ENCODE assay signal across 25 mouse cellular contexts in the genomic region with DNA sequence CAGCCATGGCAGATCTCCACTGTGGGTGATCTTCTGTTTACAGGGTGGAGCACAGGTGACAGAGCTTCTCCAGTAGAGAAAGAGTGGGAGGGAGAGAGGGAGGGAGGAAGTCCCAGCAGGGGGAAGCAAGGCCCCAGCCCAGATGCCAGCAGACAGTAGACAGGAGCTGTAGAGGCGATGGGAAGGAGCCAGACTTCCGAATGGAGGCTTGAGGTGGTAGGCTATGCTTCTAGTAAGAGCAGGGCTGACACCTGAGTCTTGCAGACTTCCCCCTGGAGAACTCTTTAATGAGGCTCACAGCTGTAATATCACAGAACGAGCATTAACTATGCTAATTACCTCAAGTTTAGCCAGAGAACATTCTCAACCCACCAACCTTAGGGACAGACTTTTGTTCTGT.
DNase-seq lines count a peak whose midpoint lies in the region; ATAC-seq lines count a peak whose summit lies in the region.
"Had no signal": no experiment of that assay in that cellular context is flagged by ENCODE, and none has a peak within 500 bp of the region (broad histone marks: within the 10 kb centered on the region; RNA-seq: fewer than 3 reads in every experiment).

No protein-coding gene starts in this region.

- no peak for DNase-seq in heart, postnatal 14 days
- DNase-seq in neural tube, embryonic 10.5 days (ENCODE audit: extremely low spot score, low spot score): no peak
- DNase-seq in midbrain, embryonic 11.5 days (ENCODE audit: low spot score, missing footprints): no peak
- no peak for DNase-seq in thymus, postnatal 25 days
- DNase-seq: adrenal gland, adult 8-10 months; cerebellum, adult 9-10 months; gastrocnemius, adult 2 months; kidney, adult 18-20 months; layer of hippocampus, adult 9-11 months; liver; lung, postnatal 36 days; midbrain, embryonic 14.5 days; thymus, adult 18-20 months; thymus, postnatal 4 days had no signal

- no peaks in the 10 kb centered on the region for H3K27me3 ChIP-seq in heart, embryonic 13.5 days (replicated peaks)
- H3K27me3 ChIP-seq in neural tube, embryonic 13.5 days: no peaks in the 10 kb centered on the region
- no peaks in the 10 kb centered on the region for H3K27me3 ChIP-seq in embryonic facial prominence, embryonic 13.5 days
- H3K27me3 ChIP-seq in midbrain, embryonic 11.5 days (ENCODE audit: control insufficient read depth, insufficient read depth, low read length): no peaks in the 10 kb centered on the region
- H3K27me3 ChIP-seq: hindbrain, embryonic 12.5 days; liver, embryonic 15.5 days; lung, embryonic 15.5 days; neural tube, embryonic 12.5 days had no signal

- ATAC-seq in heart, embryonic 13.5 days (ENCODE audit: extremely low read depth, insufficient number of reproducible peaks, low FRiP score, low TSS enrichment): no peak
- no peak for ATAC-seq in neural tube, embryonic 13.5 days (ENCODE audit: low read depth)
- ATAC-seq in embryonic facial prominence, embryonic 13.5 days (ENCODE audit: insufficient number of reproducible peaks, insufficient read depth, low FRiP score, low TSS enrichment, low read depth): no peak
- ATAC-seq in midbrain, embryonic 11.5 days (ENCODE audit: low FRiP score): no peak
- ATAC-seq: activated CD4-positive, CD25-positive, alpha-beta regulatory T cell, adult 4 months had no signal

- H3K36me3 ChIP-seq in heart, embryonic 13.5 days: no peaks in the 10 kb centered on the region
- no peaks in the 10 kb centered on the region for H3K36me3 ChIP-seq in neural tube, embryonic 13.5 days
- no peaks in the 10 kb centered on the region for H3K36me3 ChIP-seq in embryonic facial prominence, embryonic 13.5 days
- H3K36me3 ChIP-seq in midbrain, embryonic 11.5 days (ENCODE audit: control insufficient read depth, insufficient read depth, low read length): no peaks in the 10 kb centered on the region
- H3K36me3 ChIP-seq: hindbrain, embryonic 12.5 days; liver, embryonic 15.5 days; lung, embryonic 15.5 days; neural tube, embryonic 12.5 days had no signal

- H3K4me1 ChIP-seq in heart, embryonic 13.5 days: peaks cover 38% of the 10 kb centered on the region
- H3K4me1 ChIP-seq in neural tube, embryonic 13.5 days (replicated peaks): peaks cover 16% of the 10 kb centered on the region
- H3K4me1 ChIP-seq in embryonic facial prominence, embryonic 13.5 days: peaks cover 11% of the 10 kb centered on the region
- no peaks in the 10 kb centered on the region for H3K4me1 ChIP-seq in midbrain, embryonic 11.5 days (ENCODE audit: control insufficient read depth, insufficient read depth, low read length)
- H3K4me1 ChIP-seq: liver, embryonic 15.5 days; lung, embryonic 15.5 days had no signal

- intact Hi-C loops in heart, postnatal 14 days (cut with DNase I): loop anchor here (5.0 kb wide), 1 partner anchor 69 kb away; no protein-coding TSS in a partner anchor

- 41% methylated on average over 3 of the region's 3 CpGs for WGBS in heart, embryonic 13.5 days
- WGBS in neural tube, embryonic 13.5 days: 18% methylated on average over 3 of the region's 3 CpGs
- WGBS in embryonic facial prominence, embryonic 13.5 days: 25% methylated on average over 3 of the region's 3 CpGs
- 62% methylated on average over 3 of the region's 3 CpGs for WGBS in midbrain, embryonic 11.5 days

- no peak overlapping the region for H3K4me2 ChIP-seq in heart, embryonic 13.5 days
- no peak overlapping the region for H3K4me2 ChIP-seq in neural tube, embryonic 13.5 days
- H3K4me2 ChIP-seq in embryonic facial prominence, embryonic 13.5 days: no peak overlapping the region
- no peak overlapping the region for H3K4me2 ChIP-seq in midbrain, embryonic 11.5 days
- H3K4me2 ChIP-seq: hindbrain, embryonic 12.5 days; liver, embryonic 15.5 days; lung, embryonic 15.5 days; neural tube, embryonic 12.5 days had no signal

- peak overlapping the region; percentile 44; the same call in 1 of the 2 replicates for H3K9ac ChIP-seq in heart, embryonic 13.5 days
- H3K9ac ChIP-seq in neural tube, embryonic 13.5 days: no peak overlapping the region
- no peak overlapping the region for H3K9ac ChIP-seq in embryonic facial prominence, embryonic 13.5 days
- no peak overlapping the region for H3K9ac ChIP-seq in midbrain, embryonic 11.5 days (ENCODE audit: low read length)
- H3K9ac ChIP-seq: hindbrain, embryonic 12.5 days; liver, embryonic 15.5 days; lung, embryonic 15.5 days; neural tube, embryonic 12.5 days had no signal

- H3K27ac ChIP-seq in heart, embryonic 13.5 days (replicated peaks): no peak overlapping the region
- peak overlapping the region; percentile 42 for H3K27ac ChIP-seq in neural tube, embryonic 13.5 days (replicated peaks)
- H3K27ac ChIP-seq in embryonic facial prominence, embryonic 13.5 days: peak overlapping the region; percentile 28; the same call in 1 of the 2 replicates
- no peak overlapping the region for H3K27ac ChIP-seq in midbrain, embryonic 11.5 days (ENCODE audit: low read depth, low read length)
- H3K27ac ChIP-seq: gastrocnemius, adult 2 months; hindbrain, embryonic 12.5 days; kidney, postnatal 0 days; left cerebral cortex, adult 2 months; liver, embryonic 15.5 days; lung, embryonic 15.5 days; neural tube, embryonic 12.5 days had no signal

- no peak overlapping the region for H3K4me3 ChIP-seq in heart, embryonic 13.5 days
- no peak overlapping the region for H3K4me3 ChIP-seq in neural tube, embryonic 13.5 days
- no peak overlapping the region for H3K4me3 ChIP-seq in embryonic facial prominence, embryonic 13.5 days
- H3K4me3 ChIP-seq in midbrain, embryonic 11.5 days (ENCODE audit: low read depth, low read length): no peak overlapping the region
- H3K4me3 ChIP-seq: gastrocnemius, adult 2 months; hindbrain, embryonic 12.5 days; left cerebral cortex, adult 2 months; liver, embryonic 15.5 days; lung, embryonic 15.5 days; megakaryocyte, embryonic 14.5 days; neural tube, embryonic 12.5 days had no signal

- H3K9me3 ChIP-seq in heart, embryonic 13.5 days: no peaks in the 10 kb centered on the region
- no peaks in the 10 kb centered on the region for H3K9me3 ChIP-seq in neural tube, embryonic 13.5 days
- H3K9me3 ChIP-seq in embryonic facial prominence, embryonic 13.5 days: no peaks in the 10 kb centered on the region
- no peaks in the 10 kb centered on the region for H3K9me3 ChIP-seq in midbrain, embryonic 11.5 days (ENCODE audit: control insufficient read depth, low read length)
- H3K9me3 ChIP-seq: hindbrain, embryonic 12.5 days; liver, embryonic 15.5 days; lung, embryonic 15.5 days; megakaryocyte, embryonic 14.5 days; neural tube, embryonic 12.5 days had no signal

Comparison
In these comparisons a context has a peak if more than half of its experiments do, and no peak if none do; other contexts are left out.
1. H3K27ac ChIP-seq: peak in neural tube, embryonic 13.5 days (single experiment) and embryonic facial prominence, embryonic 13.5 days (single experiment); none in heart, embryonic 13.5 days (single experiment) and midbrain, embryonic 11.5 days (single experiment).